Mouse (Mus musculus): ENCODE measurements at regions not wholly inside any gene's neighbourhood (a gene's known extent, or its start where the extent isn't known, plus 50 kb on each side); places are given as distances from the start of the nearest gene placed in this dataset.

- Histone ChIP-seq H3K4me3 (ENCODE audit: low read depth, low read length) (no peak overlapping the region), H3K27me3 (ENCODE audit: insufficient read depth, low read length) (peaks cover 2% of the 10 kb centered on the region; the same call in 1 of the 2 replicates), H3K4me1 (ENCODE audit: insufficient read depth, low read depth, low read length) (no peaks in the 10 kb centered on the region), H3K36me3 (replicated peaks) (no peaks in the 10 kb centered on the region), H3K9me3 (replicated peaks) (no peaks in the 10 kb centered on the region)
- no peak for TF ChIP-seq GATA2 (IDR thresholded peaks at IDR 0.05; ENCODE audit: borderline replicate concordance, low read depth, low read length)
- no peak for TF ChIP-seq TAL1 (conservative IDR thresholded peaks at IDR 0.05; ENCODE audit: low read depth, low read length)
- no peak for TF ChIP-seq CTCF (IDR thresholded peaks at IDR 0.05; ENCODE audit: low read depth, low read length)
- TF ChIP-seq POLR2AphosphoS5 (IDR thresholded peaks at IDR 0.05; ENCODE audit: insufficient replicate concordance, low read depth, low read length), result no peak
- TF ChIP-seq GATA1 (IDR thresholded peaks at IDR 0.05; ENCODE audit: borderline replicate concordance, low read length), result no peak
- ATAC-seq (ENCODE audit: extremely low read depth, insufficient number of reproducible peaks, low FRiP score, poor library complexity, severe bottlenecking) (no peak), DNase-seq (ENCODE audit: low spot score) (no peak)
Measured at GRCm38 (mm10) chr8:62502043-62502442, 379.1 kb upstream of the Anxa10 start.

DNA sequence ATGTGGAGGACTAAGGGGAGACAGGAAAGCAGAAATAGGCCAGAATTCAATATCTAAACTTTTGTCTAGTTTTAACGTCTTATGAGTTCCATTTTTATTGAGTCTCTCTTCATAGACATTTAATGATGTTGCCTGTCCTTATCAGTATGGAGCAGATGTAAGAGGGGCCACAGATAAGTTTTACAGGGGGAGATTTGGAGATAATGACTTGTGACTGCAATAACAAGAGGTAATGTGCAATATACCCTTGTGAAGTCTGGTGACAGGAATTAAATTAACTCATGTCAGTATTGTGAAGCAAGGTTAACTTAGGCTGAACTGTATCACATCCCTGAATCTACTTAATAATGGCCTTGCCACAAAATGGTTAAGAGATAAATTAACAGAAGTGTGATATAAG lies 359.6 kb upstream of the Anxa10 start:
- Histone ChIP-seq H3K36me3 (replicated peaks) (no peaks in the 10 kb centered on the region), H3K27me3 (ENCODE audit: insufficient read depth, low read length) (no peaks in the 10 kb centered on the region), H3K4me3 (ENCODE audit: low read depth, low read length) (no peak overlapping the region), H3K9me3 (replicated peaks) (no peaks in the 10 kb centered on the region), H3K4me1 (ENCODE audit: insufficient read depth, low read depth, low read length) (peaks cover 31% of the 10 kb centered on the region)
- ATAC-seq (ENCODE audit: extremely low read depth, insufficient number of reproducible peaks, low FRiP score, poor library complexity, severe bottlenecking) (peak; percentile 94), DNase-seq (ENCODE audit: low spot score) (peak; percentile 6)
- TF ChIP-seq TAL1 (conservative IDR thresholded peaks at IDR 0.05; ENCODE audit: low read depth, low read length), result peak; percentile 90
- TF ChIP-seq GATA2 (IDR thresholded peaks at IDR 0.05; ENCODE audit: borderline replicate concordance, low read depth, low read length), result peak; percentile 85; the same call in 1 of the 2 replicates
- TF ChIP-seq CTCF (IDR thresholded peaks at IDR 0.05; ENCODE audit: low read depth, low read length), result no peak
